Mouse (Mus musculus) spleen, adult 2 months (tissue): ENCODE measurements around the gene Ryr2.
"Not testable (repeated sequence)": the region's sequence is repeated elsewhere in the genome, so short reads cannot be mapped to it uniquely, and the experiment has no call there.

ENCODE experiments used
- CTCF ChIP-seq: fragments of 200-500 bp; IDR thresholded peaks from 2 replicates; pipeline ENCODE4 v1.5.1; 2011; ENCODE audit warnings: mild to moderate bottlenecking, inconsistent platforms; ENCODE audit not compliant: insufficient read depth, insufficient read length, insufficient replicate concordance; ENCODE audit errors: extremely low read depth
- POLR2A ChIP-seq: fragments of 200-500 bp; IDR thresholded peaks from 2 replicates; pipeline ENCODE4 v1.6.1; 2011; ENCODE audit warnings: low read depth, low read length, inconsistent platforms

GRCm38 (mm10) chr13:11549136-11549535 is 557.6 kb downstream of the Ryr2 start:
- TF ChIP-seq CTCF, POLR2A: not testable (repeated sequence)
